Mouse (Mus musculus): Measurements from ENCODE around the gene Uba5. TPM values are rescaled to one million over a fixed set of nuclear protein-coding genes. Genes with fewer than 3 reads are reported as not detected.

Gene Uba5
- total RNA-seq, 2 experiments from 2014 or later: 42.1 to 43.4 TPM

DNA sequence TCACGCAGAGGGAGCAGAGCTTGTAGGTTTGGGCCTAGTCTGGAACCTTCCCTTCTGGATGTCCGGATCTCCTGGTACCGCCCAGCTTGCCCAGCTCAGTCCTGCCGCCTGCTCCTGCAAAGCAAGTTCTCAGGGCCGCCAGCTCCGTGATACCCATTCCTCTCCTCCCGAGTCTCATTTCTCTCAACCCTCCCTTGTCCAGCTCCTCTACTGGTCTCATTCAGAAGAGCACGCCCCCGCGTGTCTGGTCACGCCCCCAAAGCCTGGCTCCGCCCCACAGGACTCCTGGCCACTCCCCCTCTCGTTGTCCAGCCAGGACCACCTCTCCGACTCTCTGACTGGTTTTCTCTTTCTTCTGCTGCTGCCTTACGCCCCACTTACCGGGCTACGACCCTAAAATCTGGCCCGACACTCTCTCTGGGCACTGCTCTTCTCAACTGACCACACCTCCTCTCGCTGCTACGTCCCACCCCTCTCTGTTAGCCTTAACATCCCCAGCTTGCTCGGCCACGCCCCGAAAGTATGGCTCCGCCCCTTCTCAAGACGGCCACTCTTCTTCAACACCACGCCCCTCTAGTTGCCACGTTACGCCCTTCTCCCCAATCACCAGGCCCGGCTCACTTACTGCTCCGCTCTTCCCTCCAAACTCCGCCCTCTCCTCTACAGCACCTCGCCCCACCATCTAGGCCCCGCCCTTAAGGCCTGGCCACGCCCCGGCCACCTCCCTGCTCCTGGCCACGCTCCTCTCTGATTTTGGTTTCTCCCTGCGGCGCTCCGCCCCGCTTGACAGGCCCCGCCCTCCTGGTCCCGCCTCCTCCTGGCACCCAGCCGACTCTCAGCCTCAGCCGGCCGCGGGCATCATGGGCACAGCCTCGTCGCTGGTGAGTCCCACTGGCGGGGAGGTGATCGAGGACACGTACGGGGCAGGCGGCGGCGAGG lies 60.7 kb downstream of the Uba5 start, which contains the start of gene Nphp3:
TSS of gene Nphp3 (plus strand) at position 624 of the 939 bp plus-strand sequence.
- intact Hi-C loops (cut with DNase I): no loop called here
- peak; percentile 99 to 100 for DNase-seq (ENCODE audit: extremely low spot score in 1 of 2, low spot score in 2 of 2)

DNA sequence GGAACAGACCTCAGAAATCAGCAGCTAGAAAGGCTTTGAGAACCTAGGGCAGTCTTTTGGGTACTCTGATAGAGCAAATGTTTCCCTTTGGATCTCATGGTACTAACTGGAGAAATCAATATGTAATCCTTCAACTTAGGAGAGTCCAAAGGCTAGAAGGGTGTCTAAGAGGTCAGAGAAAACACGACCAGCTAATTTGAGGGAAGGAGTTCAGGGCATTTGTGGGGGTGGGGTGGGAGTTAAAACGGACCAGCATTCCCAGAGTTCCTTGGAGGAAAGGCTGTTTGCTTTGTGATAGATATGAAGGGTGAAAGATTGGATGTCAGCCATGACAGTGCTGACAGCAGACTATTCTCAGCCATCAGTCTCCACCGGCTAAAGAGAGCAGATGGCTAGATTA lies 62.3 kb downstream of the Uba5 start:
- intact Hi-C loops (cut with DNase I): no loop called here
- no peak for DNase-seq (ENCODE audit: extremely low spot score in 1 of 2, low spot score in 2 of 2)

Other genes starting within 250 kb of the Uba5 start
- gene Nphp3, start 60.6 kb downstream of the Uba5 start, total RNA-seq (2021): 10 to 100 TPM in 1 of 2 experiments, 1 to 10 TPM in 1; 8.6 to 11.4 TPM
- not detected for gene Gm28305, start 22.5 kb downstream of the Uba5 start, total RNA-seq (2021)
- 10 to 100 TPM; 15.4 to 15.6 TPM for gene Acad11, start 243 bp upstream of the Uba5 start, total RNA-seq (2021)
- under 1 TPM; 0.28 to 0.66 TPM for gene Ackr4, start 63.8 kb upstream of the Uba5 start, total RNA-seq (2021)
- 10 to 100 TPM; 74.5 to 76.7 TPM for gene Dnajc13, start 199.8 kb upstream of the Uba5 start, total RNA-seq (2021)